Mouse (Mus musculus) embryonic facial prominence, embryonic 11.5 days (tissue): Measurements from ENCODE around the gene Spdef. TPM values are rescaled to one million over a fixed set of nuclear protein-coding genes. Genes with fewer than 3 reads are reported as not detected.

ENCODE experiments used
- ATAC-seq: fragments of 200-750 bp; cut with Nextera tagmentation; replicated peaks from 2 replicates; pipeline ENCODE4 v1.8.0; 2017; ENCODE audit warnings: low read depth; ENCODE audit not compliant: insufficient number of reproducible peaks, low FRiP score, low TSS enrichment
- DNase-seq: peaks from one replicate; pipeline ENCODE4 v3.0.0-alpha.2; 2015; ENCODE audit warnings: low spot score
- H3K27ac ChIP-seq: fragments of 300-500 bp; sonication (generic); replicated peaks from 2 replicates; pipeline ENCODE4 v1.5.1; 2014; ENCODE audit warnings: mild to moderate bottlenecking, low read depth, low read length, control low read depth
- H3K27me3 ChIP-seq: fragments of 300-500 bp; sonication (generic); 2 replicates; pipeline ENCODE4 v1.6.1; 2014; ENCODE audit warnings: mild to moderate bottlenecking, low read length, moderate library complexity, mixed read lengths; ENCODE audit not compliant: control insufficient read depth, insufficient read depth
- H3K36me3 ChIP-seq: fragments of 300-500 bp; sonication (generic); replicated peaks from 2 replicates; pipeline ENCODE4 v1.6.1; 2014; ENCODE audit warnings: low read depth, mild to moderate bottlenecking, low read length, moderate library complexity, mixed read lengths; ENCODE audit not compliant: control insufficient read depth, insufficient read depth
- H3K4me1 ChIP-seq: fragments of 300-500 bp; sonication (generic); 2 replicates; pipeline ENCODE4 v1.6.1; 2014; ENCODE audit warnings: low read length, mixed read lengths; ENCODE audit not compliant: control insufficient read depth, insufficient read depth
- H3K4me2 ChIP-seq: fragments of 300-500 bp; sonication (generic); 2 replicates; pipeline ENCODE4 v1.6.1; 2014; ENCODE audit warnings: low read depth, mild to moderate bottlenecking, control low read depth, low read length, moderate library complexity
- H3K4me3 ChIP-seq: fragments of 300-500 bp; sonication (generic); 2 replicates; pipeline ENCODE4 v1.5.1; 2014; ENCODE audit warnings: low read depth, low read length, control low read depth
- H3K9ac ChIP-seq: fragments of 300-500 bp; sonication (generic); replicated peaks from 2 replicates; pipeline ENCODE4 v1.6.1; 2014; ENCODE audit warnings: mild to moderate bottlenecking, control low read depth, low read length
- H3K9me3 ChIP-seq: fragments of 300-500 bp; sonication (generic); replicated peaks from 2 replicates; pipeline ENCODE4 v1.6.1; 2016; ENCODE audit warnings: mild to moderate bottlenecking, low read length, inconsistent platforms, mixed read lengths; ENCODE audit not compliant: control insufficient read depth
- WGBS: fragments of 180-500 bp; shearing (Covaris S2); extraction: QIAGEN DNeasy Blood & Tissue Kit; methylation state at CpG from one replicate; pipeline ENCODE4 v1.1.7; 2014; 5-methylcytosine and 5-hydroxymethylcytosine counted together
- polyA plus RNA-seq: library from polyadenylated mRNA; unstranded; fragments of >200 nt; fragmentation: Nextera tagmentation; extraction: Ambion mirVana; gene quantifications from 2 replicates; pipeline ENCODE4 v1.2.1, GENCODE M21; 2014

The Spdef gene
- polyA plus RNA-seq, 1 experiment from 2014 or later, result not detected

GRCm38 (mm10) chr17:27721125-27721664 is 7.6 kb downstream of the Spdef start:
- H3K4me1 ChIP-seq, result peaks cover 3% of the 10 kb centered on the region
- 73% methylated on average over 9 of the region's 9 CpGs for WGBS
- H3K27ac ChIP-seq, result no peak overlapping the region
- H3K36me3 ChIP-seq, result no peaks in the 10 kb centered on the region
- no peak overlapping the region for H3K9ac ChIP-seq
- peaks cover 2% of the 10 kb centered on the region; the same call in 1 of the 2 replicates for H3K27me3 ChIP-seq
- ATAC-seq, result no peak
- H3K9me3 ChIP-seq, result no peaks in the 10 kb centered on the region
- DNase-seq, result no peak
- no peak overlapping the region for H3K4me2 ChIP-seq
- H3K4me3 ChIP-seq, result no peak overlapping the region

- Histone ChIP-seq H3K27me3 (peaks cover 2% of the 10 kb centered on the region; the same call in 1 of the 2 replicates), H3K4me1 (peaks cover 3% of the 10 kb centered on the region), H3K36me3 (no peaks in the 10 kb centered on the region), H3K9ac (no peak overlapping the region), H3K9me3 (no peaks in the 10 kb centered on the region), H3K27ac (no peak overlapping the region), H3K4me3 (no peak overlapping the region), H3K4me2 (no peak overlapping the region)
- DNase-seq (no peak), ATAC-seq (no peak)
- 58% methylated on average over 9 of the region's 9 CpGs for whole genome bisulfite sequencing
Observed at GRCm38 (mm10) chr17:27720326-27720725, 8.4 kb downstream of the Spdef start.

GRCm38 (mm10) chr17:27719663-27720062 is 9.1 kb downstream of the Spdef start:
- peaks cover 2% of the 10 kb centered on the region; the same call in 1 of the 2 replicates for H3K27me3 ChIP-seq
- no peaks in the 10 kb centered on the region; the same call in none of the 2 replicates for H3K4me1 ChIP-seq
- DNase-seq, result no peak
- ATAC-seq, result no peak
- no peak overlapping the region for H3K4me2 ChIP-seq
- no peaks in the 10 kb centered on the region for H3K9me3 ChIP-seq
- WGBS, result 63% methylated on average over 14 of the region's 14 CpGs
- H3K27ac ChIP-seq, result no peak overlapping the region
- H3K4me3 ChIP-seq, result no peak overlapping the region
- H3K9ac ChIP-seq, result no peak overlapping the region
- H3K36me3 ChIP-seq, result no peaks in the 10 kb centered on the region

GRCm38 (mm10) chr17:27718250-27718649 is 10.5 kb downstream of the Spdef start:
- WGBS, result 53% methylated on average over 5 of the region's 5 CpGs
- no peak overlapping the region for H3K4me3 ChIP-seq
- no peaks in the 10 kb centered on the region; the same call in none of the 2 replicates for H3K4me1 ChIP-seq
- no peak overlapping the region for H3K9ac ChIP-seq
- H3K4me2 ChIP-seq, result no peak overlapping the region
- DNase-seq (peak; percentile 65), ATAC-seq (no peak)
- peaks cover 2% of the 10 kb centered on the region; the same call in 1 of the 2 replicates for H3K27me3 ChIP-seq
- H3K27ac ChIP-seq, result no peak overlapping the region
- H3K9me3 ChIP-seq, result no peaks in the 10 kb centered on the region
- no peaks in the 10 kb centered on the region for H3K36me3 ChIP-seq

GRCm38 (mm10) chr17:27716804-27717203 is 12.0 kb downstream of the Spdef start:
- no peaks in the 10 kb centered on the region for H3K9me3 ChIP-seq
- no peaks in the 10 kb centered on the region for H3K36me3 ChIP-seq
- H3K4me3 ChIP-seq, result peak overlapping the region; percentile 17; the same call in 1 of the 2 replicates
- WGBS, result 2% methylated on average over 16 of the region's 16 CpGs
- no peak overlapping the region for H3K27ac ChIP-seq
- ATAC-seq, result peak; percentile 51; the same call in 1 of the 2 replicates
- peak; percentile 64 for DNase-seq
- H3K9ac ChIP-seq, result peak overlapping the region; percentile 28
- H3K4me2 ChIP-seq, result peak overlapping the region; percentile 38
- H3K27me3 ChIP-seq, result peaks cover 2% of the 10 kb centered on the region; the same call in 1 of the 2 replicates
- no peaks in the 10 kb centered on the region; the same call in none of the 2 replicates for H3K4me1 ChIP-seq

- H3K4me1 ChIP-seq, result no peaks in the 10 kb centered on the region; the same call in none of the 2 replicates
- no peaks in the 10 kb centered on the region for H3K36me3 ChIP-seq
- no peak overlapping the region for H3K27ac ChIP-seq
- peaks cover 1% of the 10 kb centered on the region; the same call in 1 of the 2 replicates for H3K27me3 ChIP-seq
- ATAC-seq (no peak), DNase-seq (no peak)
- no peak overlapping the region for H3K4me3 ChIP-seq
- H3K4me2 ChIP-seq, result no peak overlapping the region
- H3K9ac ChIP-seq, result no peak overlapping the region
- WGBS, result 81% methylated on average over 1 of the region's 1 CpGs
- H3K9me3 ChIP-seq, result no peaks in the 10 kb centered on the region
Observed at GRCm38 (mm10) chr17:27712832-27713231, 15.9 kb downstream of the Spdef start.

GRCm38 (mm10) chr17:27709650-27710049 is 19.1 kb downstream of the Spdef start:
- no peaks in the 10 kb centered on the region for H3K36me3 ChIP-seq
- no peak overlapping the region for H3K27ac ChIP-seq

GRCm38 (mm10) chr17:27707954-27708661 is 20.6 kb downstream of the Spdef start:
- no peaks in the 10 kb centered on the region for H3K4me1 ChIP-seq
- H3K36me3 ChIP-seq, result no peaks in the 10 kb centered on the region
- WGBS, result 7% methylated on average over 25 of the region's 25 CpGs
- 0 out of 2 replicates have a peak, but pooled peaks cover 5% of the 10 kb centered on the region for H3K27me3 ChIP-seq
- peak overlapping the region; percentile 37 for H3K4me2 ChIP-seq
- H3K4me3 ChIP-seq, result peak overlapping the region; percentile 17; the same call in 1 of the 2 replicates
- peak; percentile 93 for DNase-seq
- no peak overlapping the region for H3K27ac ChIP-seq
- ATAC-seq, result peak; percentile 86
- no peaks in the 10 kb centered on the region for H3K9me3 ChIP-seq
- no peak overlapping the region for H3K9ac ChIP-seq

More at GRCm38 (mm10) chr17:27709650-27710049, 19.1 kb downstream of the Spdef start:
- H3K4me2 ChIP-seq, result no peak overlapping the region
- no peaks in the 10 kb centered on the region for H3K9me3 ChIP-seq
- WGBS, result 75% methylated on average over 5 of the region's 5 CpGs
- DNase-seq (no peak), ATAC-seq (no peak)
- no peaks in the 10 kb centered on the region for H3K4me1 ChIP-seq
- H3K9ac ChIP-seq, result no peak overlapping the region
- no peak overlapping the region for H3K4me3 ChIP-seq
- H3K27me3 ChIP-seq, result 0 out of 2 replicates have a peak, but pooled peaks cover 5% of the 10 kb centered on the region
